Mouse (Mus musculus) megakaryocyte, embryonic 14.5 days (primary cell): ENCODE results near the gene Pak6. TPM values are rescaled to one million over a fixed set of nuclear protein-coding genes. Genes with fewer than 3 reads are reported as not detected.

Experiments used
- H3K27me3 ChIP-seq: replicated peaks from 2 replicates; pipeline ENCODE3; 2012; ENCODE audit warnings: inconsistent platforms
- H3K36me3 ChIP-seq: replicated peaks from 2 replicates; pipeline ENCODE3; 2012; ENCODE audit warnings: low read length, inconsistent platforms, mixed read lengths
- H3K4me1 ChIP-seq: 2 replicates; pipeline ENCODE4 v1.6.1; 2012; ENCODE audit warnings: inconsistent platforms
- H3K4me3 ChIP-seq: replicated peaks from 2 replicates; pipeline ENCODE3; 2012; ENCODE audit warnings: moderate library complexity, mild to moderate bottlenecking, inconsistent platforms
- H3K9me3 ChIP-seq: 2 replicates; pipeline ENCODE4 v1.6.1; 2012; ENCODE audit warnings: inconsistent platforms
- FLI1 ChIP-seq: IDR thresholded peaks from 2 replicates; pipeline ENCODE4 v1.6.1; 2012; ENCODE audit warnings: low read length, inconsistent platforms, mixed read lengths
- GATA1 ChIP-seq: IDR thresholded peaks from 3 replicates; pipeline ENCODE4 v1.6.1; 2012; ENCODE audit warnings: mixed read lengths, low read length, inconsistent platforms, borderline replicate concordance
- polyA plus RNA-seq: library from polyadenylated mRNA; stranded (reverse); fragments of >175 nt; gene quantifications from 2 replicates; pipeline ENCODE4 v1.2.3, GENCODE M21; 2012; ENCODE audit warnings: low replicate concordance; ENCODE audit not compliant: insufficient read depth

Pak6 gene
- polyA plus RNA-seq, 1 experiment, result 8.5 TPM

DNA sequence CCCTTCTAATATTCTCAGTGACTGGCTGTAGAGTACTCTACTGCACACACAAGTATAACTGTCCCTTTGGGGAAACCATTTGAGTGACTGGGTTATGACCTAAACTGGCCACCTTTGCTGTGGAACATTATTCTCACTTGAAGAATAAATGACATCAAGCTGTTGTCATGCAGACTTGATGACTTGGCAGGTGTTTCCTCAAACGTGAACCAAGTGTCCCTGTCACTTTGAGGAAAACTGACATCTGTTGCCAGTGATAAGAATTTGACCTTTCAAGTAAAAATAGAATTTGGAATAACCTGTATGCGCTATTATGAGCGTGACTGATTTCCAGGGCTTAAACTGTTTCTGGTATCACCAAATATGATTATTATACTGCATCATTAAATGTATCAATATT, 77.2 kb downstream of the Pak6 start:
- no peaks in the 10 kb centered on the region for H3K27me3 ChIP-seq
- H3K4me3 ChIP-seq, result no peak overlapping the region
- no peaks in the 10 kb centered on the region for H3K9me3 ChIP-seq
- no peak for TF ChIP-seq GATA1
- TF ChIP-seq FLI1, result no peak
- no peaks in the 10 kb centered on the region for H3K36me3 ChIP-seq
- H3K4me1 ChIP-seq, result peaks cover 36% of the 10 kb centered on the region

DNA sequence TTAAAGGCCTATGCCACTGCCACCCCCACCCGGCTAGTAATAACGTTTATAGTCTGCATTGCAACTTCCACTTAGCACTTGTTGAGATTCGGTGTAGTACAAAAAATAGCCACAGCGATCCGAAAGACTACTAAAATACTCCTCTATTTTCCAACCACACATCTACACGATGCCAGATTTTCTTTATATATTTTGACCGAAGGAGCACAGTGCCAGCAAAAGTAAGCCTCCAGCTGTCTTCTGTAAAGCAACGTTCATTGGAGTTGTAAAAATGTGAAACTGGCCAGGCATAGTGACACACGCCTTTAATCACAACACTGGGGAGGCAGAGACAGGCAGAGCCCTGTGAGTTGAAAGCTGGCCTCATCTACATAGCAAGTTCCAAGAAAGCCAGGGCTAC, 78.1 kb downstream of the Pak6 start:
- H3K27me3 ChIP-seq, result no peaks in the 10 kb centered on the region

GRCm38 (mm10) chr2:118743261-118743943, 80.3 kb downstream of the Pak6 start:
- H3K27me3 ChIP-seq, result no peaks in the 10 kb centered on the region
- peak overlapping the region; percentile 2 for H3K4me3 ChIP-seq
- peaks cover 24% of the 10 kb centered on the region for H3K36me3 ChIP-seq
- TF ChIP-seq FLI1 (no peak), GATA1 (no peak)
- H3K9me3 ChIP-seq, result no peaks in the 10 kb centered on the region
- peaks cover 36% of the 10 kb centered on the region for H3K4me1 ChIP-seq

More for the DNA sequence above, 78.1 kb downstream of the Pak6 start:
- peaks cover 2% of the 10 kb centered on the region for H3K36me3 ChIP-seq
- H3K9me3 ChIP-seq, result no peaks in the 10 kb centered on the region
- H3K4me3 ChIP-seq, result no peak overlapping the region
- no peak for TF ChIP-seq FLI1
- no peak for TF ChIP-seq GATA1
- H3K4me1 ChIP-seq, result peaks cover 36% of the 10 kb centered on the region

DNA sequence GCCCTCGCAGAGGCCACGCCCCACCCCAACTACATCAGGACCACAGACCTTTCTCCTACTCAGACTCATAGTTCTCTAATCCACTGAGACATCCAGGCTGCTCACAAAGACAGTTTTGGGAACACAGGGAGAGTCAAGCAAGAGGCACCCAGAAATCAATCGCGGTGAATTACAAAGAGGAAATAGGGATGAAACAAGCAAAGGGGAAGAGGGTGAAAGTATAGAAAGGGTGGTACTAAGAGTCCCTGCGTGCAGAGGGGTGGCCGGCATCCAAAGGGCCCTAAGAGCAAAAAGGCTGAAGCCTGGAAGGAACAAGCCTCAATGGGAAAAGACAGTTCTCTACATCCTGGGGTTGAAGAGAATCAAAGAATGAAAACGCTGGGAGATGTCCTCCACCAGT, 81.5 kb downstream of the Pak6 start:
- no peaks in the 10 kb centered on the region for H3K27me3 ChIP-seq
- TF ChIP-seq GATA1, result no peak
- no peak for TF ChIP-seq FLI1
- peaks cover 37% of the 10 kb centered on the region for H3K36me3 ChIP-seq
- peak overlapping the region; percentile 100 for H3K4me3 ChIP-seq
- H3K4me1 ChIP-seq, result peaks cover 47% of the 10 kb centered on the region
- H3K9me3 ChIP-seq, result no peaks in the 10 kb centered on the region

DNA sequence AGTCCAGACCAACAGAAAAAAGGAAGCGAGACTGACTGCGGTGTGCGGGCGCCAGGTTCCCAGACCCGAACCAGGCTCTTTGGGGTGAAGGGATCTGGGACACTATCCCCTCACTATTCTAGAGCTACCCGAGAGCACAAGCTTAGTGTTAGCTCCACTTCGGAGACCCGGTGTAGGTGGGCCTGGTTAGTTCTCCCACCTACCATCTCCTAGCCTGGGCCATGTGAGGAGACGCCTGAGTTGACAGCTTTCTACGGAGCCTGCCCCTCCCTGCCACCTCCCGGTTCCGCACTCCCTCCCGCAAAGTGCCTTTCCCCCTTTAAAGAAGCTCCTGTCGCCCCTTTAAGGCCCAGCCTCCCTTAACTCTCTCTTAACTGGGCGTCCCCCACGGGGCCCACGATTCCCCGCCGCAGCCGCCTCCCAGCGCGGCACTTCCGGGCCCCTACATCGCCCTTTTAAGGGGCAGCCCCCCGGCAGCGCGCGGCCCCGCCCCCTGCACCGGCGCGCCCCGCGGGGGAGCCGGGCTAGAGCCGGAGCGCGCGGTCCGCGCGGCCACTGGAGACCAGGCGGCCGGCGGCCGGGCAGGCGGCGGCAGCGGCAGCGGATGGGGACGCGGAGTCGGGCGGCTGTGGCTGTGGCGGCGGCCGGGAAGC, 82.3 kb downstream of the Pak6 start, which contains the start of gene Inafm2:
Inafm2 (plus strand) TSS at position 527 of the 653 bp plus-strand sequence.
- no peaks in the 10 kb centered on the region for H3K9me3 ChIP-seq
- no peaks in the 10 kb centered on the region for H3K27me3 ChIP-seq
- peaks cover 54% of the 10 kb centered on the region for H3K4me1 ChIP-seq
- H3K36me3 ChIP-seq, result peaks cover 44% of the 10 kb centered on the region
- TF ChIP-seq FLI1, result no peak
- no peak for TF ChIP-seq GATA1
- peak within 1 kb of the TSS; percentile 100 for H3K4me3 ChIP-seq

GRCm38 (mm10) chr2:118745915-118746901, 83.1 kb downstream of the Pak6 start:
- Histone ChIP-seq H3K36me3 (peaks cover 53% of the 10 kb centered on the region), H3K4me1 (peaks cover 63% of the 10 kb centered on the region), H3K4me3 (peak overlapping the region; percentile 100), H3K9me3 (no peaks in the 10 kb centered on the region), H3K27me3 (no peaks in the 10 kb centered on the region)
- TF ChIP-seq FLI1 (no peak), GATA1 (no peak)

DNA sequence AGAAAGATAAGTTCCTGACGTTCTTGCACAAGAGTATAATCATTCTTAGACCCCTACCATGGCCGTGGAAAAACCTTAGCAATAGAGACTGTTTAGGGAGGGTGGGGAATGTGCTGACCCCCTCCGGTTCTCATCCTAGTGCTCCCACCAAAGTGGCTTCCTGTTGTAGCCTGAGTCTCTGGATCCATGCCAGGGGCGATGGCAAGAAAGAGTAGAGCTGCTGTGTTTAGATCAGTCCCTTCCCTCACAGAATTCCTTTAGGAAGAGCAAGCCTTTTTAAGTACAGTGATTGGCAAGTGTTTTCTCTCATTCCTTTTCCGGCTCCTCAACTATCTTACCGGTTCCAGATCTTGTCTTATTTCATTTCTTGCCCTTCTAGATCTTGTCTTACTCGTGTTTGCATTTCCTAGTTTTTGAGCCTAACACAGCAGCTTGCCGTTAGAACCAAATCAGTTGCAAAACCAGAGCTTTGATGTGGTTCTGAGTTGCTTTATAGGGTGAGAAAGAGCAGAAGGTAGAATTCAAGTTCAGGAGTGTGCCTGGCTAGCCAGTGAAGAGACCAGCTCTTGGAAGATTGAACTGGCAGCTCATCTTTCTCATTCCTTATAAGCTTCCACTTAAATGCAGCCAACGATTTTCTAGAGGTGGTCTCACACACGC, 84.3 kb downstream of the Pak6 start:
- Histone ChIP-seq H3K4me3 (peak overlapping the region; percentile 100), H3K9me3 (no peaks in the 10 kb centered on the region), H3K27me3 (no peaks in the 10 kb centered on the region), H3K36me3 (peaks cover 65% of the 10 kb centered on the region), H3K4me1 (peaks cover 68% of the 10 kb centered on the region)
- no peak for TF ChIP-seq GATA1
- TF ChIP-seq FLI1, result no peak

Other genes starting within 250 kb of the Pak6 start
- gene Srp14, start 183.6 kb upstream of the Pak6 start, polyA plus RNA-seq, result 34.6 and 180 TPM in 2 replicates
- gene Bmf, start 113.6 kb upstream of the Pak6 start, polyA plus RNA-seq, result 6.3 and 11.4 TPM in 2 replicates
- gene Bub1b, start 65.1 kb upstream of the Pak6 start, polyA plus RNA-seq, result 1.9 and 5.4 TPM in 2 replicates
- gene Ankrd63, start 40.7 kb downstream of the Pak6 start, polyA plus RNA-seq, result 0.30 and 0.55 TPM in 2 replicates
- gene Plcb2, start 65.1 kb downstream of the Pak6 start, polyA plus RNA-seq, result 14.4 and 25.8 TPM in 2 replicates
- gene Inafm2, start 82.5 kb downstream of the Pak6 start, polyA plus RNA-seq, result 374 and 820 TPM in 2 replicates
- gene Ccdc9b, start 99.4 kb downstream of the Pak6 start, polyA plus RNA-seq, result 0.57 TPM in 1 of 2 replicates, not detected in the other
- gene Phgr1, start 109.5 kb downstream of the Pak6 start, polyA plus RNA-seq, result 17.2 and 54.9 TPM in 2 replicates
- gene Disp2, start 116.4 kb downstream of the Pak6 start, polyA plus RNA-seq, result 0.06 TPM in 1 of 2 replicates, not detected in the other
- gene Knstrn, start 150.7 kb downstream of the Pak6 start, polyA plus RNA-seq, result 48.4 and 154 TPM in 2 replicates
- 2.1 and 3.2 TPM in 2 replicates for gene Ivd, start 198.7 kb downstream of the Pak6 start, polyA plus RNA-seq
- gene Bahd1, start 237.1 kb downstream of the Pak6 start, polyA plus RNA-seq, result 11.5 and 14.8 TPM in 2 replicates